Mouse (Mus musculus) G1E (cell line): ENCODE measurements around the gene Ak3. TPM values are rescaled to one million over a fixed set of nuclear protein-coding genes. Genes with fewer than 3 reads are reported as not detected.

ENCODE experiments used
- ATAC-seq: 2 replicates; pipeline ENCODE4 v1.8.0; 2016; ENCODE audit warnings: mild to moderate bottlenecking; ENCODE audit not compliant: insufficient number of reproducible peaks, poor library complexity, low FRiP score, severe bottlenecking; ENCODE audit errors: extremely low read depth
- DNase-seq: peaks from one replicate; pipeline ENCODE4 v3.0.0; 2012; ENCODE audit warnings: low spot score
- H3K27me3 ChIP-seq: 2 replicates; pipeline ENCODE4 v1.6.1; 2012; ENCODE audit warnings: mild to moderate bottlenecking, low read length, inconsistent platforms; ENCODE audit not compliant: insufficient read depth
- H3K36me3 ChIP-seq: replicated peaks from 2 replicates; pipeline ENCODE3; 2012; ENCODE audit warnings: mild to moderate bottlenecking, inconsistent platforms
- H3K4me1 ChIP-seq: 2 replicates; pipeline ENCODE4 v1.6.1; 2012; ENCODE audit warnings: low read depth, low read length, inconsistent platforms, mixed read lengths; ENCODE audit not compliant: insufficient read depth
- H3K4me3 ChIP-seq: 2 replicates; pipeline ENCODE4 v1.5.1; 2012; ENCODE audit warnings: low read depth, mild to moderate bottlenecking, inconsistent platforms, low read length, moderate library complexity, mixed read lengths
- H3K9me3 ChIP-seq: replicated peaks from 2 replicates; pipeline ENCODE4 v1.6.1; 2012; ENCODE audit warnings: inconsistent platforms
- CTCF ChIP-seq: IDR thresholded peaks from 2 replicates; pipeline ENCODE4 v1.5.1; 2012; ENCODE audit warnings: low read depth, low read length, inconsistent platforms, mixed read lengths
- GATA1 ChIP-seq: IDR thresholded peaks from 2 replicates; pipeline ENCODE4 v1.6.1; 2012; ENCODE audit warnings: borderline replicate concordance, low read length, inconsistent platforms, mixed read lengths
- GATA2 ChIP-seq: IDR thresholded peaks from 2 replicates; pipeline ENCODE4 v1.6.1; 2012; ENCODE audit warnings: low read depth, low read length, inconsistent platforms, borderline replicate concordance
- POLR2AphosphoS5 ChIP-seq: IDR thresholded peaks from 2 replicates; pipeline ENCODE4 v1.6.1; 2012; ENCODE audit warnings: low read depth, low read length, inconsistent platforms; ENCODE audit not compliant: insufficient replicate concordance
- TAL1 ChIP-seq: conservative IDR thresholded peaks from 2 replicates; pipeline ENCODE4 v1.6.1; 2012; ENCODE audit warnings: low read depth, low read length, inconsistent platforms, mixed read lengths
- polyA plus RNA-seq: library from polyadenylated mRNA; stranded (reverse); fragments of >175 nt; gene quantifications from 2 replicates; pipeline ENCODE4 v1.2.3, GENCODE M21; 2012
- total RNA-seq, 2 experiments: library from RNA; stranded (forward) in 1 of 2; stranded (reverse) in 1 of 2; fragments of 200-1000 nt in 1 of 2; fragments of >200 nt in 1 of 2; fragmentation: Nextera tagmentation in 1 of 2; gene quantifications; 2 replicates each; pipeline ENCODE4 v1.2.3; 2014 to 2017

The Ak3 gene
- total and polyA plus RNA-seq, 3 experiments, result 27.2 to 165 (median 77.6) TPM

GRCm38 (mm10) chr19:29045956-29046650, 1.7 kb downstream of the Ak3 start:
- TF ChIP-seq POLR2AphosphoS5 (no peak), TAL1 (no peak)
- Histone ChIP-seq H3K27me3 (no peaks in the 10 kb centered on the region), H3K9me3 (no peaks in the 10 kb centered on the region), H3K36me3 (peaks cover 43% of the 10 kb centered on the region), H3K4me3 (peak overlapping the region; percentile 87), H3K4me1 (peaks cover 62% of the 10 kb centered on the region)
- ATAC-seq, result 0 out of 2 replicates have a peak, but pooled peaks have one; percentile 19
- no peak for DNase-seq

- Histone ChIP-seq H3K4me3 (no peak overlapping the region), H3K4me1 (peaks cover 57% of the 10 kb centered on the region), H3K27me3 (no peaks in the 10 kb centered on the region), H3K36me3 (peaks cover 47% of the 10 kb centered on the region), H3K9me3 (no peaks in the 10 kb centered on the region)
- DNase-seq (no peak), ATAC-seq (no peak)
- TF ChIP-seq TAL1 (no peak), GATA1 (no peak)
Observed at GRCm38 (mm10) chr19:29045369-29045768, 2.4 kb downstream of the Ak3 start.

GRCm38 (mm10) chr19:29044353-29044768, 3.4 kb downstream of the Ak3 start:
- DNase-seq (no peak), ATAC-seq (no peak)
- Histone ChIP-seq H3K36me3 (peaks cover 56% of the 10 kb centered on the region), H3K4me1 (peaks cover 50% of the 10 kb centered on the region), H3K9me3 (peaks cover 3% of the 10 kb centered on the region), H3K4me3 (no peak overlapping the region), H3K27me3 (no peaks in the 10 kb centered on the region)
- no peak for TF ChIP-seq GATA1
- TF ChIP-seq TAL1, result no peak
- TF ChIP-seq GATA2, result no peak
- TF ChIP-seq POLR2AphosphoS5, result no peak
- no peak for TF ChIP-seq CTCF

DNA sequence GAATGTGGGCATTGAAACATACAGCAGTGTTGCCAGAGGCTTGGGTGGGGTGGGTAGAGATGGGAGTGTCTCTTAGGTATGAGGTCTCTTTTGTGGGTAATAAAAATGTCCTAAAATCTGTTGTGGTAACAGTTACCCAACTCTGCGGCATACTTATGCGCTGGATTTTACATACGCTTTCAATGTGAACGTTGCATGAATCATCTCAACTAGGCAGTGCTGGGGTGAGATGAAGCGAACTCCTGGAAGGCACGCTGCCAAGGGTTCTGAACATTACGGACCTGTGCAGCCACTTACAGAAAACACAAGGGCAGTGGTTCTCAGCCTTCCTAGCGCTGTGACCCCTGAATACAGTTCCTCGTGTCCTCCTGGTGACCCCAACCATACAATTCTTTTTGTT, 5.1 kb downstream of the Ak3 start:
- Histone ChIP-seq H3K36me3 (peaks cover 71% of the 10 kb centered on the region), H3K9me3 (peaks cover 3% of the 10 kb centered on the region), H3K4me3 (no peak overlapping the region), H3K4me1 (peaks cover 34% of the 10 kb centered on the region), H3K27me3 (no peaks in the 10 kb centered on the region)
- DNase-seq (no peak), ATAC-seq (no peak)
- no peak for TF ChIP-seq GATA1
- TF ChIP-seq GATA2, result no peak
- no peak for TF ChIP-seq TAL1
- no peak for TF ChIP-seq CTCF
- no peak for TF ChIP-seq POLR2AphosphoS5

GRCm38 (mm10) chr19:29042143-29042542, 5.6 kb downstream of the Ak3 start:
- ATAC-seq (no peak), DNase-seq (no peak)
- H3K4me1 ChIP-seq, result peaks cover 34% of the 10 kb centered on the region
- no peaks in the 10 kb centered on the region for H3K27me3 ChIP-seq
- TF ChIP-seq CTCF (no peak), GATA1 (no peak), POLR2AphosphoS5 (no peak)
- H3K4me3 ChIP-seq, result no peak overlapping the region
- peaks cover 76% of the 10 kb centered on the region for H3K36me3 ChIP-seq
- peaks cover 3% of the 10 kb centered on the region for H3K9me3 ChIP-seq

DNA sequence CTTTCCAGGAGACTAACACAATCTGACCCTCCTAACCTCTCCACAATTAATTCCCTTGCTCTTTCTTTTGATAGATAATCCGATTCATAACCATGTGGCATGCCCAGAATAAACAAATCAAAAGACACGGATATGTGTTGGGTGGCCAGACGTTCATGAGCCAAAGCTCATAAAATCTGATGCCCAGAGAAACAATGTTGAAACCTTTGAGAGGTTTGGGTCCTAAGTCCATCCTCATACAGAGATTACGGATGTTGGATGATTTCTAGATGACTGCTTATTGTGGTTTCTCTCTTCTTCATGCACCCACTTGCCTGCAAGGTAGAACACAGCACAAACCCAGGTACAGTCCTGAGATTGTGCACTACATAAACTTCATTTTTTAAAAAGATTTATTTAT, 7.6 kb downstream of the Ak3 start:
- ATAC-seq, result no peak
- no peak for TF ChIP-seq CTCF
- TF ChIP-seq GATA2, result no peak
- no peak for TF ChIP-seq TAL1
- TF ChIP-seq GATA1, result no peak
- no peak for TF ChIP-seq POLR2AphosphoS5
- Histone ChIP-seq H3K9me3 (peaks cover 3% of the 10 kb centered on the region), H3K4me1 (peaks cover 21% of the 10 kb centered on the region), H3K36me3 (peaks cover 89% of the 10 kb centered on the region), H3K27me3 (no peaks in the 10 kb centered on the region), H3K4me3 (no peak overlapping the region)
- no peak for DNase-seq

GRCm38 (mm10) chr19:29039334-29039733, 8.4 kb downstream of the Ak3 start:
- no peak for ATAC-seq
- Histone ChIP-seq H3K36me3 (peaks cover 90% of the 10 kb centered on the region), H3K9me3 (peaks cover 3% of the 10 kb centered on the region), H3K4me3 (no peak overlapping the region), H3K27me3 (no peaks in the 10 kb centered on the region), H3K4me1 (peaks cover 20% of the 10 kb centered on the region)
- DNase-seq, result no peak
- TF ChIP-seq TAL1, result no peak
- no peak for TF ChIP-seq GATA1
- no peak for TF ChIP-seq POLR2AphosphoS5
- TF ChIP-seq GATA2, result no peak
- TF ChIP-seq CTCF, result no peak
